Mouse (Mus musculus) left cerebral cortex, postnatal 4 days (tissue): ENCODE data around the gene Tubgcp4. TPM values are rescaled to one million over a fixed set of nuclear protein-coding genes. Genes with fewer than 3 reads are reported as not detected.

Experiments
- DNase-seq: peaks from one replicate; pipeline ENCODE4 v3.0.0-alpha.2; 2022
- intact Hi-C: fragments of 180-260 bp; cut with DNase I; formaldehyde crosslinking; loops from one replicate; pipeline ENCODE4 v1.15.1; 2025
- total RNA-seq, 2 experiments: library from RNA; stranded (reverse); gene quantifications; 2 replicates each; pipeline ENCODE4 v1.2.3; 2021

The Tubgcp4 gene
- total RNA-seq, 2 experiments from 2014 or later = 32.3 to 34.5 TPM

DNA sequence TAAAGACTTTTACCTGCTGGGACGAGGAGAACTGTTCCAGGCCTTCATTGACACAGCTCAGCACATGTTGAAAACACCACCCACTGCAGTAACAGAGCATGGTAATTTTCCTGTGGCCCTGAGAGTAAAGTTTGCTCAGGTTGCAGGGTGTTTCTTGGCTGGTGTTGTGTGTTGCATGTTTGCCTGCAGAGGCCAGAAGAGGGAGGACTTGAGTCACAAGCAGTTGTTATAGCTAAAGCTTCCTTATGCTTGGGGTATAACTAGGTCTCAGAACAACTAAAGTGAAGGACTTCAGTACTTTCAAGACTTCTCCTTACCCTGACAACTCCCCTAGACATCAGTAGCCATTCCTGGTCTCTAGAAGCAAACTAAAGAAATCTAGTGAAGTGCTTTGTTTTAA lies 18.1 kb downstream of the Tubgcp4 start:
- intact Hi-C loops = no loop called here

DNA sequence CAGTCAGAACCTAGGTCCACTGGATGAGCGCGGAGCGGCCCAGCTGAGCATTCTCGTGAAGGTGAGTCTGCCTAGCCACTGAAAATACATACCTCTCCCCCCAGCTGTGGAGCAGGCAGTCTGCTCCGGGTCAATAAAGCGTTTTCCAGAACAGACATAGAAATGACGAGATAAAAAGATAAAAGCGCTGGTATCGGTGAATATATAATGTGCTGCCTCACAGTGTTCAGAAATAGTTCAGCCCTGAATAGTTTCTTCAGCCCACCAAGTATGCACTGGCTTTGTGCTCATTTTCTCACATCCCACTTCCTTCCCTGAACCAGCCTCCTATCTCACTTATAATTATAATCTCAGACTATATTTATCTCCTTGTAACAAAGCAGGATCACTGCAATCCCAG lies 25.0 kb downstream of the Tubgcp4 start:
- intact Hi-C loops = no loop called here
- DNase-seq = no peak

More for the DNA sequence above, 18.1 kb downstream of the Tubgcp4 start:
- no peak for DNase-seq

- DNase-seq = no peak
These were observed 33.8 kb downstream of the Tubgcp4 start for GRCm38 (mm10) chr2:121204276-121204675.

GRCm38 (mm10) chr2:121206541-121206940 lies 36.1 kb downstream of the Tubgcp4 start:
- intact Hi-C loops = no loop called here
- no peak for DNase-seq

More at GRCm38 (mm10) chr2:121204276-121204675, 33.8 kb downstream of the Tubgcp4 start:
- intact Hi-C loops = no loop called here

- peak; percentile 8 for DNase-seq
These were observed 44.0 kb downstream of the Tubgcp4 start for GRCm38 (mm10) chr2:121214491-121214890.

DNA sequence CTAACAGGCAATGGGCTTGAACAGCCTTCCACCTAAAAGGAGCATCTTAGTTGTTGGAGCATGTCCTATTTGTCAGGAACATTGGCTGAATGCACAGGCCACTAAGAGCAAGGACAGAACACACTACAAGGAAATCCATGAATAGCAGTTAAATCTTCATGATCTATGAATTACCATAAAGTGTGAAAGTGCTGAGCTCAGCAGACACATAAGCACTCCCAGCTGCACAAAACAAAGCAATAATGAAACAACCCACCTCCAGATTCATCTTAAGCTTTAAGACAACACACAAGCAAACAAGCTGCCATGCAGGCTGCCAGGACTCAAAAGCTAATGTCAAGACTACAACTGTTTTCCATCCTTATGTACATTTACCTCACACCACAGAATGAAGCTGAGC lies 48.7 kb downstream of the Tubgcp4 start:
- intact Hi-C loops = no loop called here
- DNase-seq = no peak

More at GRCm38 (mm10) chr2:121214491-121214890, 44.0 kb downstream of the Tubgcp4 start:
- intact Hi-C loops = no loop called here

DNA sequence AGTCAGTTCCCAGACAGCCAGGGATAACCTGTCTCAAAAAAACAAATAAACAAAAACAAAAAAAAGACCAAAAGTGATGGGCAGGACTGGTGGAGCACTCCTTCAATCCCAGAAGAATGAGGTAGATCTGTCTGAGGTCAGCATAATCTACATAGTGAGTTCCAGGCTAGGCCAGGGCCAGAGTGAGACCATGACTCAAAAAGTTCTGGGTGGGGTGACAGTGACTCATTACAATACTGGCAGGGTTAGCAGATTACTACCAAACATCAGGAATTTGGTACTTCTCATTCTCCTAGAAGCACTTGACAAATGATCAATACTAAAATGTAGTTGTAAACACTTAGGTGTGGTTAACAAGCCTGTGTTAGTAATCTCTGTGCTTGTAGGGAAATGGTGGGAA lies 49.5 kb downstream of the Tubgcp4 start:
- DNase-seq = no peak
- intact Hi-C loops = no loop called here

- intact Hi-C loops = no loop called here
- DNase-seq = peak; percentile 13
These were observed 52.6 kb downstream of the Tubgcp4 start for GRCm38 (mm10) chr2:121223010-121223409.

DNA sequence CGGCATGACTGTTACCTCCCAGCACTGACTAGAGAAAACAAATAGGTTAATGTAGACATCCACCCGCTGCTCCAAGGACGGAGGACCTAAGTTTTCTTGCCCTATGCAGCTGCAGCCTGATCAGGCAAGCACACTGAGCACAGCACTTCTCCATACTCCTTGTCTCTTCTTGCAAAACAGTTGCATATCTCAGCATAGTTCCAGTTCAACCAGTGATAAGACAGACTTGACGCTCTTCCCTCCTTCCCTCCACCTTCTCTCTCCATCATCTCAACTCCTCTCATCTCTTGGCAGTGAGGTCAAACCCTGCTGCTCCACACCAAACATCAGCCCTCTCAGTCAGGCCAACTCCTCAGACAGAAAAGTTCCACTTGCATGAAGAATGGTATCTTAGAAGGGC lies 57.7 kb downstream of the Tubgcp4 start:
- intact Hi-C loops = no loop called here
- no peak for DNase-seq

DNA sequence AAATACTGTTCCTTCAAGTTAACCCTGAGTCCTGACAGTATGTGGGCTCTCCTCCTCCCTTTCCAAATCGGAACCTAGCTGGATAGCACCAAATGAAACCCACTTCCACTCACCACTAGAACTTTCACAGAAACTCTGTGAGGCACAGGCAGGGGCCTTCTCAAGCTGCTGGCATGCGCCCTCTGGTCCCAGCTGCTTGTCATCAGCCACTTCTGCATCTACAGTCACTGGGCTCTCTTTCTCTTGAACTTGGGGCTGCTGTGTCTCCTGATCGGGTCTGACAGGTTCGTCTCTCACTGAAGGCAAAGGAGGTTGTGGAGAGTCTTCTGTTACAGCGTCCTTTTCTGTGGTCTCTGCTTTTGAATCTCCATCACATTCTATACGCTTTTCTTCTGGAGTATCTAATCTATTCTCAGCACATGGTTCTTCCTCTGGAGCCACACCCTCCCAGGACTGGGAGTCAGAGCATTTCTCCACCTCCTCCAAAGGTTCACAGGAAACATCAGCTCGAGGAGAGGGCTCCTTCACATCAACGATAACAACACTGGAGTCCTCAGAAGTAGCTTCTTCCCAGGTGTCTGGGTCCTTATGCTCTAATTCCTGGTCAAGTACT lies 65.1 kb downstream of the Tubgcp4 start:
- intact Hi-C loops = no loop called here

GRCm38 (mm10) chr2:121239426-121239825 lies 69.0 kb downstream of the Tubgcp4 start:
- intact Hi-C loops = no loop called here
- DNase-seq = no peak

More for the DNA sequence above, 65.1 kb downstream of the Tubgcp4 start:
- DNase-seq = no peak

- DNase-seq = no peak
- intact Hi-C loops = no loop called here
These were observed 73.6 kb downstream of the Tubgcp4 start for GRCm38 (mm10) chr2:121244099-121244498.

Other genes starting within 250 kb of the Tubgcp4 start
- 10 to 100 TPM; 47.6 to 51.2 TPM for gene Ubr1, start 199.9 kb upstream of the Tubgcp4 start, total RNA-seq
- 10 to 100 TPM; 17.9 to 19.0 TPM for gene Tmem62, start 193.6 kb upstream of the Tubgcp4 start, total RNA-seq
- 10 to 100 TPM; 55.8 to 59.1 TPM for gene Ccndbp1, start 162.3 kb upstream of the Tubgcp4 start, total RNA-seq
- gene Epb42, start 133.6 kb upstream of the Tubgcp4 start, total RNA-seq = not detected
- under 1 TPM; 0.14 to 0.20 TPM for gene Tgm5, start 84.8 kb upstream of the Tubgcp4 start, total RNA-seq
- gene Tgm7, start 60.9 kb upstream of the Tubgcp4 start, total RNA-seq = not detected
- gene Adal, start 30.2 kb upstream of the Tubgcp4 start, total RNA-seq = 10 to 100 TPM; 16.1 to 16.8 TPM
- gene Lcmt2, start 30.0 kb upstream of the Tubgcp4 start, total RNA-seq = 1 to 10 TPM; 9.2 to 9.4 TPM
- gene Zscan29, start 471 bp downstream of the Tubgcp4 start, total RNA-seq = 1 to 10 TPM; 7.3 to 7.9 TPM
- gene Trp53bp1, start 100.8 kb downstream of the Tubgcp4 start, total RNA-seq = 100 to 1,000 TPM; 238 to 265 TPM
- gene Map1a, start 118.9 kb downstream of the Tubgcp4 start, total RNA-seq = 100 to 1,000 TPM; 161 to 189 TPM
- gene Ppip5k1, start 184.7 kb downstream of the Tubgcp4 start, total RNA-seq = 10 to 100 TPM; 24.7 to 30.8 TPM
- 100 to 1,000 TPM; 119 to 134 TPM for gene Ckmt1, start 187.1 kb downstream of the Tubgcp4 start, total RNA-seq
- gene Strc, start 216.5 kb downstream of the Tubgcp4 start, total RNA-seq = not detected
- gene Pdia3, start 243.1 kb downstream of the Tubgcp4 start, total RNA-seq = 100 to 1,000 TPM; 214 to 225 TPM
- gene Catsper2, start 243.1 kb downstream of the Tubgcp4 start, total RNA-seq = 1 to 10 TPM; 6.1 to 8.3 TPM